15 mouse cellular contexts compared by ENCODE assay signal in the genomic region with DNA sequence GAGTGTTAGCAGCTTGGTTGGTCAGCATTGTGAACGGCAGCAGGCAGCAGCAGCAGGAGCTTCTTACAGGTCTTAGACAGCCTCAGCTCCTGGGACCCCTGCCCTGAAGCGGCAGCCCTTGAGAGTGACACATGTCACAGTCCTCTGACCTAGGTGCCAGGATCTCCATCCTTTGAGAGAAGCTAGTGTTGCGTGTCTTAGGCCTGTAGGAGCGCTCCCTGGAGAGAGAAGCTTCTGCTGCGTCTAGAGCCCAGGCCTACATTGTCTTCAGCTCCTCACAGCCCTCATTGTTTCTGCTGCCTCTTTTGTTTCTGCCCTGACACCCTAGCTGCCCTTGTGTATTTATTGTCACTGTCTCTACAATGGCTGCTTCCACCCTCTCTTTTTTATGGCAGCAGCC. TPM values are rescaled to one million over a fixed set of nuclear protein-coding genes. Genes with fewer than 3 reads are reported as not detected.
DNase-seq lines count a peak whose midpoint lies in the region; ATAC-seq and TF ChIP-seq lines count a peak whose summit lies in the region.
"Had no signal": no experiment of that assay in that cellular context is flagged by ENCODE, and none has a peak within 500 bp of the region (broad histone marks: within the 10 kb centered on the region; RNA-seq: fewer than 3 reads in every experiment).

No protein-coding gene starts in this region.

- peaks cover 13% of the 10 kb centered on the region for H3K4me1 ChIP-seq in forebrain, embryonic 11.5 days (replicated peaks; ENCODE audit: control insufficient read depth, insufficient read depth, low read length)
- H3K4me1 ChIP-seq in hindbrain, postnatal 0 days (ENCODE audit: insufficient read depth, low read length): peaks cover 7% of the 10 kb centered on the region; the same call in 1 of the 2 replicates
- peaks cover 53% of the 10 kb centered on the region for H3K4me1 ChIP-seq in neural tube, embryonic 13.5 days (replicated peaks)

- no peaks in the 10 kb centered on the region for H3K9me3 ChIP-seq in forebrain, embryonic 11.5 days (ENCODE audit: control insufficient read depth, low read length)
- no peaks in the 10 kb centered on the region for H3K9me3 ChIP-seq in hindbrain, postnatal 0 days (ENCODE audit: low read length)
- no peaks in the 10 kb centered on the region for H3K9me3 ChIP-seq in neural tube, embryonic 13.5 days

- ATAC-seq in forebrain, embryonic 11.5 days (replicated peaks; ENCODE audit: low FRiP score): peak; percentile 49; the same call in 1 of the 2 replicates
- ATAC-seq in hindbrain, postnatal 0 days: 0 out of 2 replicates have a peak, but pooled peaks have one; percentile 24
- ATAC-seq in neural tube, embryonic 13.5 days (ENCODE audit: low read depth): peak; percentile 66
- no peak for ATAC-seq in megakaryocyte progenitor cell, adult 5-6 weeks (replicated peaks; ENCODE audit: poor library complexity)

- no peaks in the 10 kb centered on the region for H3K27me3 ChIP-seq in forebrain, embryonic 11.5 days (ENCODE audit: control insufficient read depth, insufficient read depth, low read length)
- H3K27me3 ChIP-seq in hindbrain, postnatal 0 days (ENCODE audit: insufficient read depth, low read length): no peaks in the 10 kb centered on the region
- no peaks in the 10 kb centered on the region for H3K27me3 ChIP-seq in neural tube, embryonic 13.5 days

- no peak overlapping the region for H3K27ac ChIP-seq in forebrain, embryonic 11.5 days (ENCODE audit: low read depth, low read length)
- 0 out of 2 replicates have a peak overlapping the region, but pooled peaks have one; percentile 8 for H3K27ac ChIP-seq in hindbrain, postnatal 0 days
- peak overlapping the region; percentile 84 for H3K27ac ChIP-seq in neural tube, embryonic 13.5 days (replicated peaks)

- peak; percentile 67 for DNase-seq in embryo, embryonic 10.5 days (ENCODE audit: low spot score)
- DNase-seq in forebrain, embryonic 11.5 days (ENCODE audit: low spot score): peak; percentile 54
- DNase-seq in hindbrain, postnatal 0 days (ENCODE audit: low spot score): no peak
- DNase-seq in urinary bladder, postnatal 14 days (ENCODE audit: low spot score): no peak
- no peak for DNase-seq in natural killer cell, adult 2 months (ENCODE audit: low spot score in 2 of 2)
- DNase-seq in cerebellum, adult 11 months: no peak
- DNase-seq: adrenal gland, adult 8-10 months; cerebellum, adult 8-10 months; heart, adult 18-20 months; kidney, postnatal 4 days; lung, postnatal 14 days; spleen, adult 18-20 months; thymus, postnatal 14 days had no signal

- 8% methylated on average over 5 of the region's 5 CpGs for WGBS in forebrain, embryonic 11.5 days
- 20% methylated on average over 5 of the region's 5 CpGs for WGBS in hindbrain, postnatal 0 days
- 11% methylated on average over 5 of the region's 5 CpGs for WGBS in neural tube, embryonic 13.5 days

- no peak overlapping the region for H3K4me3 ChIP-seq in forebrain, embryonic 11.5 days (ENCODE audit: low read depth, low read length)
- no peak overlapping the region for H3K4me3 ChIP-seq in hindbrain, postnatal 0 days (ENCODE audit: low read length)
- H3K4me3 ChIP-seq in neural tube, embryonic 13.5 days: no peak overlapping the region

- no peak for TF ChIP-seq CTCF in hindbrain, postnatal 0 days (IDR thresholded peaks at IDR 0.05; ENCODE audit: low read depth)

- H3K4me2 ChIP-seq in forebrain, embryonic 11.5 days (ENCODE audit: low read depth, low read length, severe bottlenecking): no peak overlapping the region
- H3K4me2 ChIP-seq in hindbrain, postnatal 0 days (ENCODE audit: low read depth, low read length): no peak overlapping the region
- no peak overlapping the region for H3K4me2 ChIP-seq in neural tube, embryonic 13.5 days

- H3K36me3 ChIP-seq in forebrain, embryonic 11.5 days (ENCODE audit: control insufficient read depth, insufficient read depth, low read length): no peaks in the 10 kb centered on the region
- no peaks in the 10 kb centered on the region for H3K36me3 ChIP-seq in hindbrain, postnatal 0 days (ENCODE audit: insufficient read depth, low read length)
- no peaks in the 10 kb centered on the region for H3K36me3 ChIP-seq in neural tube, embryonic 13.5 days

- H3K9ac ChIP-seq in forebrain, embryonic 11.5 days (ENCODE audit: low read length): no peak overlapping the region
- no peak overlapping the region for H3K9ac ChIP-seq in hindbrain, postnatal 0 days (replicated peaks; ENCODE audit: low read length)
- 0 out of 2 replicates have a peak overlapping the region, but pooled peaks have one; percentile 31 for H3K9ac ChIP-seq in neural tube, embryonic 13.5 days

RNA-seq across cellular contexts. Expression of a gene that starts 26.3 kb away (rescaled TPM):
- polyA plus RNA-seq in forebrain, embryonic 11.5 days (2014; fragmentation: Nextera tagmentation; extraction: Ambion mirVana): 12.1 and 12.5 TPM in 2 replicates
- 20.3 and 33.6 TPM in 2 replicates for total RNA-seq in hindbrain, postnatal 0 days (2014; rRNA removed)
- 7.9 and 8.4 TPM in 2 replicates for polyA plus RNA-seq in hindbrain, postnatal 0 days (2015; fragmentation: Nextera tagmentation; extraction: Ambion mirVana)
- polyA plus RNA-seq in neural tube, embryonic 13.5 days (2015; fragmentation: Nextera tagmentation; extraction: Ambion mirVana): 10.0 and 11.2 TPM in 2 replicates
- total RNA-seq in megakaryocyte progenitor cell, adult 5-6 weeks (2015): 41.2 and 44.9 TPM in 2 replicates
- total RNA-seq in megakaryocyte progenitor cell, adult 5-6 weeks (2017): 35.7 and 44.7 TPM in 2 replicates

RNA-seq across cellular contexts. Expression of a gene that starts 46.8 kb away (rescaled TPM):
- polyA plus RNA-seq in forebrain, embryonic 11.5 days (2014; fragmentation: Nextera tagmentation; extraction: Ambion mirVana): 3.0 and 3.4 TPM in 2 replicates
- 21.2 and 23.2 TPM in 2 replicates for total RNA-seq in hindbrain, postnatal 0 days (2014; rRNA removed)
- polyA plus RNA-seq in hindbrain, postnatal 0 days (2015; fragmentation: Nextera tagmentation; extraction: Ambion mirVana): 7.6 and 8.6 TPM in 2 replicates
- polyA plus RNA-seq in neural tube, embryonic 13.5 days (2015; fragmentation: Nextera tagmentation; extraction: Ambion mirVana): 2.5 and 3.2 TPM in 2 replicates
- 25.5 and 27.8 TPM in 2 replicates for total RNA-seq in megakaryocyte progenitor cell, adult 5-6 weeks (2015)
- total RNA-seq in megakaryocyte progenitor cell, adult 5-6 weeks (2017): 40.6 and 41.6 TPM in 2 replicates

Comparison
In these comparisons a context has a peak if more than half of its experiments do, and no peak if none do; other contexts are left out.
1. DNase-seq: peak in embryo, embryonic 10.5 days (single experiment) and forebrain, embryonic 11.5 days (single experiment); none in hindbrain, postnatal 0 days (single experiment), urinary bladder, postnatal 14 days (single experiment), natural killer cell, adult 2 months (0 of 2) and cerebellum, adult 11 months (single experiment).